ENCODE assay signal across 12 mouse cellular contexts in the genomic region with DNA sequence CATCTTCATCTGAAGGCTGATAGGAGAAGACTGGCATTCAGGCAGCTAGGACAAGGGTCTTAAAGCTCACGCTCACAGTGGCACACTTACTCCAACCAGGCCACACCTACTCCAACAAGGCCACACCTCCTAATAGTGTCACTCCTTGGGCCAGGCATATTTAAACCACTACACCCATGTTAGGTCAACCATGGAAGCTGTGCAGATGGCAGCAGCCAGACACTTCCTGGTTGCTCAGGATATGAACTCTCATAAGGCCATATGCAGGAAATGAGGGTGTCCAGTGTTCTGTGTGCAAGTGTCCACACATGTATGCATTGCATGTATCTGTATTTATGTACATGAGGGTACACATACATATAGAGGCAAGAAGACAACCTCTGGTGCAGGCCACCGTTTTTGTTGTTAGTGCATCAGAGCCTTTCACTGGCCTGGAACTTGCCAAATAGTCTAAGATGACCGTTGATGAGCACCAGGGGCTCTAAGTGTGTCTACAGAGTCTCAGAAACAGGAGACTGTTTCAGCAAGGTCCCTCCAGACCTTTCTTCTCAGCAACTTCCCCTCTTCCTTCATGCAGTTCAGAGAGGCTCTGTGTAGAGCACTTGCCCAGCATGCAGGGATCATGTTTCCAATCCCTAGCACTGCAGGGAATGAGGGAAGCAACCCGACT.
"Had no signal": no experiment of that assay in that cellular context is flagged by ENCODE, and none has a peak within 500 bp of the region (broad histone marks: within the 10 kb centered on the region; RNA-seq: fewer than 3 reads in every experiment).

No protein-coding gene starts in this region.

- H3K4me3 ChIP-seq: liver, embryonic 15.5 days; lung, embryonic 15.5 days had no signal

- H3K9me3 ChIP-seq: liver, embryonic 15.5 days had no signal

- H3K4me1 ChIP-seq: liver, embryonic 15.5 days; lung, embryonic 15.5 days had no signal

- H3K9ac ChIP-seq: liver, embryonic 15.5 days; lung, embryonic 15.5 days had no signal

- H3K4me2 ChIP-seq: liver, embryonic 15.5 days; lung, embryonic 15.5 days; midbrain, embryonic 11.5 days had no signal

- H3K27ac ChIP-seq: liver, embryonic 15.5 days; lung, embryonic 15.5 days had no signal

- H3K36me3 ChIP-seq: liver, embryonic 15.5 days had no signal

- DNase-seq: kidney, adult 18-20 months; kidney, adult 9 months; kidney, postnatal 14 days; kidney, postnatal 4 days; lung, adult 18-20 months; lung, postnatal 10 days; midbrain, embryonic 14.5 days; thymus, adult 18-20 months; thymus, postnatal 36 days had no signal

- H3K27me3 ChIP-seq: liver, embryonic 15.5 days; lung, embryonic 15.5 days had no signal
